Mouse (Mus musculus) E14TG2a.4 (cell line): ENCODE data around the gene Nt5m.

ENCODE experiments used
- H3K27me3 ChIP-seq: 2 replicates; pipeline ENCODE4 v1.6.1; 2014; ENCODE audit warnings: low read length, control low read depth; ENCODE audit not compliant: insufficient read depth
- H3K36me3 ChIP-seq: 2 replicates; pipeline ENCODE4 v1.6.1; 2014; ENCODE audit warnings: low read length, control low read depth; ENCODE audit not compliant: insufficient read depth
- H3K4me1 ChIP-seq: replicated peaks from 2 replicates; pipeline ENCODE4 v1.6.1; 2014; ENCODE audit warnings: low read depth, low read length, control low read depth
- H3K4me3 ChIP-seq: replicated peaks from 2 replicates; pipeline ENCODE4 v1.5.1; 2014; ENCODE audit warnings: mild to moderate bottlenecking, low read length
- H3K9me3 ChIP-seq: 2 replicates; pipeline ENCODE4 v1.6.1; 2014; ENCODE audit warnings: low read length, control low read depth
- CTCF ChIP-seq: conservative IDR thresholded peaks from 2 replicates; pipeline ENCODE4 v1.5.1; 2014; ENCODE audit warnings: low read length
- NANOG ChIP-seq: IDR thresholded peaks from 2 replicates; pipeline ENCODE4 v1.6.1; 2014; ENCODE audit warnings: borderline replicate concordance, low read length, mixed read lengths
- POU5F1 ChIP-seq: IDR thresholded peaks from 2 replicates; pipeline ENCODE4 v1.6.1; 2014; ENCODE audit warnings: low read length, borderline replicate concordance

The Nt5m gene

DNA sequence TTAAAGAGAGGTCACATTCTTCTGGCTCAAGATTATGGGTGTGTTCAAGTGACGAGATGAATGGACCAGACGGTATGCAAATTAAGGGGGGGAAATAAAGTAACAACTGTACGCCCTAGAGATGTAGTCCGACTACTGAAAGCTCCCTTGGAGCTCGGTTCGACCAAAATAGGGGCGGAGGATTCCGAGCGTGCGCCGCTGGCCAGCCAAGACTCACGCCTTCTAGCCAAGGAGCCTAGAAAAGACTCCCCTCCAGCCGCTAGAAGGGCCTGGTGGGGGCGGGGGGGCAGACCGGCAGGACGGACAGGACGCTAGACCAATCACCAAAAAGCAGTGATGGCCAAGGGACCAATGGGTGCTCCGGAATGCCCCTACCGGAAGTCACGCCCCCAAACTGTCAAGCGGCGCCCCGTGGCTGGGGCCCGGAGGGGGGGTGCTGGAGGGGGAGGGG, at the start of gene Nt5m:
Nt5m (plus strand) TSS at position 440 of the 451 bp plus-strand sequence.
- Histone ChIP-seq H3K27me3 (no peaks in the 10 kb centered on the region), H3K9me3 (no peaks in the 10 kb centered on the region), H3K4me1 (peaks cover 27% of the 10 kb centered on the region), H3K4me3 (peak within 1 kb of the TSS; percentile 99), H3K36me3 (peaks cover 42% of the 10 kb centered on the region)
- TF ChIP-seq POU5F1 = no peak

DNA sequence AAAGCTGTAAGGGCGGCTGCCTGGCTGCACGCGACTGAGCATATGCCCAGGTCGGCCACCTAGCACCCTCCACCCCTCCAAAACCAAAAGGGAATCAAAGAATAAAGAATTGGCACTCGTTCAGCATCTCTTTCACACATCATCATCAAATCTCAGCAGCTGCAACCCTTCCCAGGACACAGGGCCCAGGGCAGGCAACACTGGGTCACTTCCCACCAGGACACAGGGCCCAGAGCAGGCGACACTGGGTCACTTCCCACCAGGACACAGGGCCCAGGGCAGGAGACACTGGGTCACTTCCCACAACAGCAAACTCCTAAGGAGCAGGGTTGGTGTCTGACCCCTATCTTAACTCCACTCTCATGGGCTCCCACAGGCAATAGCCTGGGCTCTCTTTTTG, 45.9 kb upstream of the Nt5m start:
- H3K4me3 ChIP-seq = no peak overlapping the region
- peaks cover 20% of the 10 kb centered on the region for H3K4me1 ChIP-seq
- H3K27me3 ChIP-seq = no peaks in the 10 kb centered on the region
- H3K36me3 ChIP-seq = peaks cover 73% of the 10 kb centered on the region
- no peak for TF ChIP-seq NANOG
- TF ChIP-seq POU5F1 = no peak
- no peak for TF ChIP-seq CTCF
- no peaks in the 10 kb centered on the region for H3K9me3 ChIP-seq

DNA sequence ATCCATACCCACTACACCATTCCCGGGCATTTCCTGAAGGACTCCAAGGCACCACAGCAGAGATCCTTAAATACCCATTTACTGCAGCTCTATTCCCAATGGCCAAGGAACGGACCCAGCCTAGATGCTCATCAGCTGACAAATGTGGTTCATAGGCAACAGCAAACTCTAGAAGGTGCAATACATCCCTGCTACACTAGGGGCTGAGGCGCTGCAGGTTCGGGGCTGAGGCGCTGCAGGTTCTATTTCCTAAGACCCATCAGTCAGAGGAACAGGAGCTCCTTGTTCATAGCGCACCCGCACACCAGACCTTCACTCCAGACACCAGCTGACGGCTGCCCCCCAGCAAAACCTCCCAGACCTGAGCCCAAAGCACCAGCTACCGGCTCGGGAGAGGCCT, 38.8 kb upstream of the Nt5m start:
- no peaks in the 10 kb centered on the region for H3K9me3 ChIP-seq
- peaks cover 36% of the 10 kb centered on the region for H3K4me1 ChIP-seq

DNA sequence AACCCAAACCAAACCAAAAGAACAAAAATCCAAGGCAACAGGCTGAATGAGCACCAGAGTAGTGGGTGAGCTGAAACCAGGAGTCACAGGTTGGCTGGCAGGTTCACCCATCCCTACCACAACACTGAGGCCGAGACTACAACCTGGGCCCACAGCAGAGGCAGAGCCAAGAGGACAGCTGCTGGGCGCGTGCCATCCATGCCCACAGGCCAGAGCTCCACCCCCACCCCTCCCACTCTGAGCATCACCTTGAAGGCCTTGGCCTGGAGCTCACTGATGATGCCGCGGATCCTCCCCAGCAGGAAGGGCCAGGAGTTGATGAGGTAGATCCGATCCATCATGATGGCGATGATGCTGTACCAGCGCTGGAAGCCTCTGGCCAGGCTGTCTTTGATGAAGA, 37.4 kb upstream of the Nt5m start:
- Histone ChIP-seq H3K4me3 (no peak overlapping the region), H3K36me3 (peaks cover 99% of the 10 kb centered on the region), H3K4me1 (peaks cover 47% of the 10 kb centered on the region), H3K27me3 (no peaks in the 10 kb centered on the region), H3K9me3 (no peaks in the 10 kb centered on the region)
- TF ChIP-seq CTCF = no peak
- TF ChIP-seq POU5F1 = no peak
- no peak for TF ChIP-seq NANOG

More for the DNA sequence above, 38.8 kb upstream of the Nt5m start:
- Histone ChIP-seq H3K4me3 (no peak overlapping the region), H3K27me3 (no peaks in the 10 kb centered on the region), H3K36me3 (peaks cover 97% of the 10 kb centered on the region)
- TF ChIP-seq NANOG (no peak), CTCF (peak; percentile 43), POU5F1 (no peak)

DNA sequence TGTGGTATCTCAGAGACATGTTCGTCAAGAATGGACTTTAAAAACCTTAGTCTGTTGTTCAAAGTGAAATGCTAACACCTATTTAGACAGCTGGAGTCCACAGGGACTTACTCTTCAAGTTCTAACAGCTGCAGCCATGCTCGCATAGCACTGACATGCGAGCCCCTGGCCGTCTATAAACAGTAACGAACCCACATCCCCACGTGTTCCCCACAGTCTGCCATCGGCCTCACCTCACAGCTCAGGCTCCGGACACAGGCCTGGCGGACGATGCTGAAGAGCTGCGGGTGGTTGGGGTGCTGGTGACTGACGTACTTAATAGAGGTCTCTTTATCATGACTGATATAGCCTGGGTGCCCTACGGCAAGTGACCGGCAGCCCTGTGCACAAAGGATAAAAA, 35.7 kb upstream of the Nt5m start:
- TF ChIP-seq POU5F1 (no peak), CTCF (no peak), NANOG (no peak)
- H3K4me1 ChIP-seq = peaks cover 64% of the 10 kb centered on the region
- no peaks in the 10 kb centered on the region for H3K27me3 ChIP-seq
- peaks cover 95% of the 10 kb centered on the region for H3K36me3 ChIP-seq
- H3K4me3 ChIP-seq = no peak overlapping the region
- no peaks in the 10 kb centered on the region for H3K9me3 ChIP-seq

DNA sequence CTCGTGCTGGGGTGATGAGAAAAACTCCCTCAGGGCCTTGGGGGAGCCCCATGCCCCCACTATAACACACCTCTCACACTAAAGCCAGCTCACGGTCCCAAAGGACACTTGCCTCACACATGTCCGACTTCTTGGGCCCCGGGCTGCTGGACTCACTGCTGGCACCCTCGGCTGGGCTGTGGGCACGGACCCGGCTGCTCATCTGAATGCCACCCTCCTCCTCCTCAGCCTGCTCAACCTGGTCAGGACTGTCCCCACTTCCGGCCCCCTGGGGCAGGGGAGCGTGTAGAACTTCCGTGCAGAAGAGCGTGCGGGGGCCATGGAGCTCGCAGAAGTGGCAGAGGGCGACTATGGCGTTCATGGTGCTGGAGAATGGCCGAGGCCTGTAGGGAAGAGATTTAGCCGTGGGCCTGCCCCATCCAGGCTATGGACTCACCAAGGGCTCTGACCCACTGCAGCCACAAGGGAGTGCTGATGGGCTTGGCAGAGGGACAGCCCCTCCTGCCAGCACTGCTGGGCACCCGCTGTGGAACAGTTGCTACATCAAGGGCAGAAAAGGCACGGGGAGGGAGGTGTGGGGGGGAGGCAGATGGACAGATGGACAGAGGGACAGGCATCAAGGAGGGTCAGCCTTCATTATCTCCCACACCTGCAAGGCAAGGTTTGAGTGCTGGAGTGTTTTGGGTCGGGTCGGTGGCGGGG, 34.7 kb upstream of the Nt5m start:
- TF ChIP-seq POU5F1 (no peak), CTCF (no peak), NANOG (no peak)
- no peaks in the 10 kb centered on the region for H3K27me3 ChIP-seq
- no peaks in the 10 kb centered on the region for H3K9me3 ChIP-seq
- H3K36me3 ChIP-seq = peaks cover 85% of the 10 kb centered on the region
- no peak overlapping the region for H3K4me3 ChIP-seq
- peaks cover 72% of the 10 kb centered on the region for H3K4me1 ChIP-seq

DNA sequence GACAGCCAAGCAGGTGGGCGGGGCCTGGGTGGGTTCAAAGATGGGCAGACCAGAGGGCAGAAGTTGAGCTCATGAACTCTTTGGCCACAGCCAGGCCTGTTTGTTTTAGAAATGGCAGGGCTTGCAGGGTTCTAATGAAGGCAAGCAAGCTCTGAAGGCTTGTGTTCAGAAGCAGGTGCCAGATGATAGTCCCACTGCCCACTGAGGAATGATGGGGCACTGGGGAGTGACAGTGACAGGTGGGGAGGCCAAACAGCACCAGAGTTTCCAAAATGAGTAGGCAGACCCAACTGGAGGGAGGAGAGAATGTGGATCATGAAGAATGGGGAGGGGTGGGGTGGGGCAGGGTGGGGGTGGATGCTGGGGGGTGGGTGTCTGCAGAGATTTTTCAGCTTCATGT, 34.0 kb upstream of the Nt5m start:
- H3K9me3 ChIP-seq = no peaks in the 10 kb centered on the region
- no peaks in the 10 kb centered on the region for H3K27me3 ChIP-seq
- peaks cover 78% of the 10 kb centered on the region for H3K36me3 ChIP-seq
- TF ChIP-seq POU5F1 = no peak
- TF ChIP-seq CTCF = no peak
- TF ChIP-seq NANOG = no peak
- no peak overlapping the region for H3K4me3 ChIP-seq
- H3K4me1 ChIP-seq = peaks cover 72% of the 10 kb centered on the region

DNA sequence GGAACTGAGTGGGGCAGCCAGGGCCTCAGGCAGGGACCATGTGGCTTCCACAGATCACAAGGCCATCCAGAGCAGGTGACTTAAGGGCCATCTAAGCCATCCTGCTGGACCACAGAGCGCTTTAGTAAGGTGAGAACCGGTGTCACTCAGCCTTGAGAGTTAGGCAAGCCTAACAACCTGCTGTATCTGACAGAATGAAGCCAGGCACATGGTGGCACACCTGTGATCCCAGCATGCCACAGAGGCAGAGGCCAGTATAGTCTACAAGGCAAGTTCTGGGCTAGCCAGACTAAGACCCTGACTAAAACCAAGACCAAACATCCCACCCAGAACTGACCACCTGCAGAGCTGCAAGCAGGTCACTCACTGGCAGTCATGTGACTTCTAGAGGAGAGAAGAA, 33.6 kb upstream of the Nt5m start:
- no peak for TF ChIP-seq CTCF
- no peak for TF ChIP-seq POU5F1
- no peak for TF ChIP-seq NANOG
- Histone ChIP-seq H3K4me1 (peaks cover 70% of the 10 kb centered on the region), H3K27me3 (no peaks in the 10 kb centered on the region), H3K9me3 (no peaks in the 10 kb centered on the region), H3K4me3 (no peak overlapping the region), H3K36me3 (peaks cover 74% of the 10 kb centered on the region)
